Mouse (Mus musculus): ENCODE measurements around the gene Pigq. TPM values are rescaled to one million over a fixed set of nuclear protein-coding genes. Genes with fewer than 3 reads are reported as not detected.

The Pigq gene
- polyA plus RNA-seq, 1 experiment from 2014 or later = 62.7 TPM

DNA sequence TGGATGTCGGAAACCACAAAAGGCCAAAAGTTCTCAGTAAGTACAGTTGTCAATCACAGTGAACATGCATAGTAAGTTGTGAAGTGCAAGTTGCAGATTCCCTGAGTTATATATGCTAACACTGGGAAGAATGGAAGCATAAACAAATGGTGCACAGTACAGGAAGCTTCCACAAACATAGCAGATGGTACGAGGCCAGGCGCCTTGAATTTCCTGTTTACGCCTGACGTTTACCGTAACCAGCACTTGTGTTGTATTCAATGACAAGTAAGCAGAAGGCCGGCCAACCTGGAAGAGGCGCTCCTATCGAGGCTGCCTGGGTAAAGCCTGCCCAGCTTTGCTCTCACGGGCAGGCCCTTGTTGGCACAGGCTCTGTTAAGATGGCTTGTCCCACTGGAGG lies 57.3 kb downstream of the Pigq start:
- no peaks in the 10 kb centered on the region for H3K4me1 ChIP-seq (ENCODE audit: control insufficient read depth in 2 of 2, insufficient read depth in 2 of 2, low read length in 2 of 2)
- ATAC-seq (ENCODE audit: insufficient number of reproducible peaks, insufficient read depth, low FRiP score, low read depth) = no peak
- no peak overlapping the region for H3K4me2 ChIP-seq (ENCODE audit: low read length)
- no peak overlapping the region for H3K9ac ChIP-seq (ENCODE audit: low read length)
- H3K4me3 ChIP-seq (ENCODE audit: control insufficient read depth in 1 of 2, insufficient read depth in 1 of 2, low read depth in 1 of 2, low read length in 2 of 2) = no peak overlapping the region
- H3K9me3 ChIP-seq (ENCODE audit: control insufficient read depth, low read length) = no peaks in the 10 kb centered on the region
- no peak overlapping the region for H3K27ac ChIP-seq (replicated peaks in 1 of 2; ENCODE audit: control insufficient read depth in 1 of 2, insufficient read depth in 1 of 2, low read depth in 2 of 2, low read length in 2 of 2)
- WGBS = 78% methylated on average over 10 of the region's 10 CpGs
- H3K27me3 ChIP-seq (ENCODE audit: control insufficient read depth, insufficient read depth, low read length) = no peaks in the 10 kb centered on the region
- peaks cover 64% of the 10 kb centered on the region for H3K36me3 ChIP-seq (ENCODE audit: control insufficient read depth, insufficient read depth, low read length)

- no peaks in the 10 kb centered on the region for H3K9me3 ChIP-seq (ENCODE audit: control insufficient read depth, low read length)
- no peak overlapping the region for H3K4me2 ChIP-seq (ENCODE audit: low read length)
- no peak for ATAC-seq (ENCODE audit: insufficient number of reproducible peaks, insufficient read depth, low FRiP score, low read depth)
- peaks cover 64% of the 10 kb centered on the region for H3K36me3 ChIP-seq (ENCODE audit: control insufficient read depth, insufficient read depth, low read length)
- H3K27me3 ChIP-seq (ENCODE audit: control insufficient read depth, insufficient read depth, low read length) = no peaks in the 10 kb centered on the region
- H3K9ac ChIP-seq (ENCODE audit: low read length) = no peak overlapping the region
- H3K4me1 ChIP-seq (ENCODE audit: control insufficient read depth in 2 of 2, insufficient read depth in 2 of 2, low read length in 2 of 2) = no peaks in the 10 kb centered on the region
- no peak overlapping the region for H3K27ac ChIP-seq (replicated peaks in 1 of 2; ENCODE audit: control insufficient read depth in 1 of 2, insufficient read depth in 1 of 2, low read depth in 2 of 2, low read length in 2 of 2)
- H3K4me3 ChIP-seq (ENCODE audit: control insufficient read depth in 1 of 2, insufficient read depth in 1 of 2, low read depth in 1 of 2, low read length in 2 of 2) = no peak overlapping the region
Measured at GRCm38 (mm10) chr17:25886806-25887205, 57.9 kb downstream of the Pigq start.

DNA sequence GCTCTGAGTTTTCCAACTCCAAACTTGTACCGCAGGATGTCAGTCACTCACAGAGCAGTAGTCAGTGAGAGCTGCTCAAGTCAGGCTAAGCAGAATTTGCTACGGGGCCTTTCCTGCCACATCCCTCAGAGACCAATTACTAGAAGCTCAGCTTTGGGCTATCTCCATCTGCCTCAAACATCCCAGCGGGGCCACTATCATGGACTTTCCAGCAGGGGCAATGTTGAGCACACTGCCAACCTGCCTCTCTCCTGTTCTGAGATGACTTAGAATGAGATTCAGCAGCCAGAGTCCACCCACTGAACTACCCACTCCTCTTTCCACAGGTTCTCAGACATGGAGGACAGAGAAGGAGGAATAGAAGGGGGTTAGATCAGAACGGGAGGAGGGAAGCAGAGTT lies 59.1 kb downstream of the Pigq start:
- no peak for ATAC-seq (ENCODE audit: insufficient number of reproducible peaks, insufficient read depth, low FRiP score, low read depth)
- H3K27me3 ChIP-seq (ENCODE audit: control insufficient read depth, insufficient read depth, low read length) = no peaks in the 10 kb centered on the region
- no peak overlapping the region for H3K4me3 ChIP-seq (ENCODE audit: control insufficient read depth in 1 of 2, insufficient read depth in 1 of 2, low read depth in 1 of 2, low read length in 2 of 2)
- H3K9ac ChIP-seq (ENCODE audit: low read length) = no peak overlapping the region
- 60% methylated on average over 4 of the region's 4 CpGs for WGBS
- no peaks in the 10 kb centered on the region for H3K9me3 ChIP-seq (ENCODE audit: control insufficient read depth, low read length)
- peaks cover 2 to 7% of the 10 kb centered on the region in 2 experiments; a peak in 2 of 4 replicates for H3K4me1 ChIP-seq (ENCODE audit: control insufficient read depth in 2 of 2, insufficient read depth in 2 of 2, low read length in 2 of 2)
- no peak overlapping the region for H3K27ac ChIP-seq (replicated peaks in 1 of 2; ENCODE audit: control insufficient read depth in 1 of 2, insufficient read depth in 1 of 2, low read depth in 2 of 2, low read length in 2 of 2)
- H3K36me3 ChIP-seq (ENCODE audit: control insufficient read depth, insufficient read depth, low read length) = peaks cover 57% of the 10 kb centered on the region
- H3K4me2 ChIP-seq (ENCODE audit: low read length) = no peak overlapping the region

GRCm38 (mm10) chr17:25883824-25884223 lies 60.9 kb downstream of the Pigq start:
- peaks cover 44% of the 10 kb centered on the region for H3K36me3 ChIP-seq (ENCODE audit: control insufficient read depth, insufficient read depth, low read length)
- 92% methylated on average over 3 of the region's 3 CpGs for WGBS

DNA sequence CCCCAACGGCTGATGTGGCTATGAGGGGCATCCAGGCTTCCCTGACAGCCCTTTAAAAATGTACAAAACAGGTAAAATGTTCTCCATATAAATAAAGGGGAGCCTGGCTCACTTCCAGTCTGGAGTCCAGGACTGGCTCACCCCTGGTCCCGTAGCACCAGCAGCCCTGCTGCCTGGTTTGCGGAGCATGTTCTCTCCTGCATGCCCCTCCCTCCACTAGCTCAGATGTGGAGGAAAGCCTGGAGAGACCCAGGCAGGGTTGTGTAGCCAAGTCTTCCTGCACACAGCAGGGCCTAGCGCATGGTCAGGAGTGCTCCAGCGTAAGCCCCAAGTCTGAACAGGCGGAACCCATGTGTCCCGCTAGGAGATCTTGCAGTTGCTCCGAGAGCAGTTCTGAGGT lies 61.5 kb downstream of the Pigq start:
- Histone ChIP-seq H3K4me1 (ENCODE audit: control insufficient read depth in 2 of 2, insufficient read depth in 2 of 2, low read length in 2 of 2) (peaks cover 2 to 7% of the 10 kb centered on the region in 2 experiments; a peak in 2 of 4 replicates), H3K36me3 (ENCODE audit: control insufficient read depth, insufficient read depth, low read length) (peaks cover 43% of the 10 kb centered on the region), H3K27me3 (ENCODE audit: control insufficient read depth, insufficient read depth, low read length) (no peaks in the 10 kb centered on the region), H3K4me3 (ENCODE audit: control insufficient read depth in 1 of 2, insufficient read depth in 1 of 2, low read depth in 1 of 2, low read length in 2 of 2) (no peak overlapping the region), H3K9me3 (ENCODE audit: control insufficient read depth, low read length) (no peaks in the 10 kb centered on the region), H3K9ac (ENCODE audit: low read length) (no peak overlapping the region), H3K27ac (replicated peaks in 1 of 2; ENCODE audit: control insufficient read depth in 1 of 2, insufficient read depth in 1 of 2, low read depth in 2 of 2, low read length in 2 of 2) (no peak overlapping the region), H3K4me2 (ENCODE audit: low read length) (no peak overlapping the region)
- no peak for ATAC-seq (ENCODE audit: insufficient number of reproducible peaks, insufficient read depth, low FRiP score, low read depth)
- WGBS = 86% methylated on average over 8 of the region's 8 CpGs

More at GRCm38 (mm10) chr17:25883824-25884223, 60.9 kb downstream of the Pigq start:
- no peak overlapping the region for H3K9ac ChIP-seq (ENCODE audit: low read length)
- H3K9me3 ChIP-seq (ENCODE audit: control insufficient read depth, low read length) = no peaks in the 10 kb centered on the region
- no peaks in the 10 kb centered on the region for H3K27me3 ChIP-seq (ENCODE audit: control insufficient read depth, insufficient read depth, low read length)
- H3K4me2 ChIP-seq (ENCODE audit: low read length) = no peak overlapping the region
- H3K4me3 ChIP-seq (ENCODE audit: control insufficient read depth in 1 of 2, insufficient read depth in 1 of 2, low read depth in 1 of 2, low read length in 2 of 2) = no peak overlapping the region
- no peak overlapping the region for H3K27ac ChIP-seq (replicated peaks in 1 of 2; ENCODE audit: control insufficient read depth in 1 of 2, insufficient read depth in 1 of 2, low read depth in 2 of 2, low read length in 2 of 2)
- H3K4me1 ChIP-seq (ENCODE audit: control insufficient read depth in 2 of 2, insufficient read depth in 2 of 2, low read length in 2 of 2) = peaks cover 2 to 7% of the 10 kb centered on the region in 2 experiments; a peak in 2 of 4 replicates
- ATAC-seq (ENCODE audit: insufficient number of reproducible peaks, insufficient read depth, low FRiP score, low read depth) = no peak

- no peaks in the 10 kb centered on the region for H3K9me3 ChIP-seq (ENCODE audit: control insufficient read depth, low read length)
- 45% methylated on average over 5 of the region's 5 CpGs for WGBS
- no peak overlapping the region for H3K9ac ChIP-seq (ENCODE audit: low read length)
- no peaks in the 10 kb centered on the region for H3K27me3 ChIP-seq (ENCODE audit: control insufficient read depth, insufficient read depth, low read length)
- H3K4me1 ChIP-seq (ENCODE audit: control insufficient read depth in 2 of 2, insufficient read depth in 2 of 2, low read length in 2 of 2) = peaks cover 2 to 7% of the 10 kb centered on the region in 2 experiments; a peak in 2 of 4 replicates
- 0 out of 2 replicates have a peak, but pooled peaks have one; percentile 31 for ATAC-seq (ENCODE audit: insufficient number of reproducible peaks, insufficient read depth, low FRiP score, low read depth)
- no peak overlapping the region for H3K4me2 ChIP-seq (ENCODE audit: low read length)
- H3K36me3 ChIP-seq (ENCODE audit: control insufficient read depth, insufficient read depth, low read length) = peaks cover 41% of the 10 kb centered on the region
- H3K27ac ChIP-seq (replicated peaks in 1 of 2; ENCODE audit: control insufficient read depth in 1 of 2, insufficient read depth in 1 of 2, low read depth in 2 of 2, low read length in 2 of 2) = no peak overlapping the region
- no peak overlapping the region for H3K4me3 ChIP-seq (ENCODE audit: control insufficient read depth in 1 of 2, insufficient read depth in 1 of 2, low read depth in 1 of 2, low read length in 2 of 2)
Measured at GRCm38 (mm10) chr17:25882306-25882705, 62.4 kb downstream of the Pigq start.

DNA sequence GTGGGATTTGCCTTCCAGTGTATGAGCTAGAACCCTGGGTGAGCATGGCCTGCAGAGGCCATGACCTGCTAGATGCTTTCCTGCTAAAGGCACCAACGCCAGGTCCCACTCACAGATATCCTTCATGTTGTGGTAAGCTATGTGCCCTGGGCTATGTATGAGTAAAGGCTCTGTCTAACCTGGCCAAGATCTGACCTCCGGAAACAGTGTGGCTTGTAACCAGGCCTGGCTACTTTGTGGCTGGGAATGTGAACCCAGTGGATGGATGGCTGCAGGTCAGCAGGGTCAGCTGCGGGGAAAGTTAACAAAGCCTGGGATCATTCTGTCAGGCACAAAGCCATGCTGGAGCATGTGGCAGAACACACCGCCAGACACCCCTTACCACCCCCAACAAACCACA lies 63.0 kb downstream of the Pigq start:
- WGBS = 59% methylated on average over 4 of the region's 4 CpGs
- Histone ChIP-seq H3K9me3 (ENCODE audit: control insufficient read depth, low read length) (no peaks in the 10 kb centered on the region), H3K27ac (replicated peaks in 1 of 2; ENCODE audit: control insufficient read depth in 1 of 2, insufficient read depth in 1 of 2, low read depth in 2 of 2, low read length in 2 of 2) (no peak overlapping the region), H3K4me1 (ENCODE audit: control insufficient read depth in 2 of 2, insufficient read depth in 2 of 2, low read length in 2 of 2) (peaks cover 7% of the 10 kb centered on the region in 2 experiments; a peak in 3 of 4 replicates), H3K4me3 (ENCODE audit: control insufficient read depth in 1 of 2, insufficient read depth in 1 of 2, low read depth in 1 of 2, low read length in 2 of 2) (no peak overlapping the region), H3K4me2 (ENCODE audit: low read length) (no peak overlapping the region), H3K36me3 (ENCODE audit: control insufficient read depth, insufficient read depth, low read length) (peaks cover 41% of the 10 kb centered on the region), H3K27me3 (ENCODE audit: control insufficient read depth, insufficient read depth, low read length) (no peaks in the 10 kb centered on the region), H3K9ac (ENCODE audit: low read length) (no peak overlapping the region)
- ATAC-seq (ENCODE audit: insufficient number of reproducible peaks, insufficient read depth, low FRiP score, low read depth) = no peak

GRCm38 (mm10) chr17:25880913-25881641 lies 63.7 kb downstream of the Pigq start:
- H3K4me3 ChIP-seq (ENCODE audit: control insufficient read depth in 1 of 2, insufficient read depth in 1 of 2, low read depth in 1 of 2, low read length in 2 of 2) = no peak overlapping the region
- peaks cover 12 to 13% of the 10 kb centered on the region in 2 experiments for H3K4me1 ChIP-seq (ENCODE audit: control insufficient read depth in 2 of 2, insufficient read depth in 2 of 2, low read length in 2 of 2)
- ATAC-seq (ENCODE audit: insufficient number of reproducible peaks, insufficient read depth, low FRiP score, low read depth) = no peak
- H3K9ac ChIP-seq (ENCODE audit: low read length) = no peak overlapping the region
- H3K9me3 ChIP-seq (ENCODE audit: control insufficient read depth, low read length) = no peaks in the 10 kb centered on the region
- no peak overlapping the region for H3K4me2 ChIP-seq (ENCODE audit: low read length)
- 24% methylated on average over 5 of the region's 5 CpGs for WGBS
- H3K27me3 ChIP-seq (ENCODE audit: control insufficient read depth, insufficient read depth, low read length) = no peaks in the 10 kb centered on the region
- peaks cover 41% of the 10 kb centered on the region for H3K36me3 ChIP-seq (ENCODE audit: control insufficient read depth, insufficient read depth, low read length)
- H3K27ac ChIP-seq (replicated peaks in 1 of 2; ENCODE audit: control insufficient read depth in 1 of 2, insufficient read depth in 1 of 2, low read depth in 2 of 2, low read length in 2 of 2) = no peak overlapping the region
